Mouse (Mus musculus) lung, adult 2 months (tissue): ENCODE measurements at regions not wholly inside any gene's neighbourhood (a gene's known extent, or its start where the extent isn't known, plus 50 kb on each side); places are given as distances from the start of the nearest gene placed in this dataset.
"Not testable (repeated sequence)": the region's sequence is repeated elsewhere in the genome, so short reads cannot be mapped to it uniquely, and the experiment has no call there.

Source experiments
- DNase-seq: peaks from one replicate; pipeline ENCODE4 v3.0.0; 2022
- H3K4me1 ChIP-seq: fragments of 200-500 bp; 2 replicates; pipeline ENCODE4 v1.6.1; 2011; ENCODE audit warnings: low read length; ENCODE audit not compliant: control insufficient read depth, insufficient read depth
- H3K4me3 ChIP-seq: fragments of 200-500 bp; replicated peaks from 2 replicates; pipeline ENCODE3; 2011; ENCODE audit warnings: low read depth, mild to moderate bottlenecking, control low read depth, low read length; ENCODE audit errors: extremely low read depth
- CTCF ChIP-seq: fragments of 200-500 bp; IDR thresholded peaks from 2 replicates; pipeline ENCODE4 v1.5.1; 2011; ENCODE audit warnings: mild to moderate bottlenecking, low read length, control low read depth; ENCODE audit not compliant: insufficient read depth
- POLR2A ChIP-seq: fragments of 200-500 bp; IDR thresholded peaks from 2 replicates; pipeline ENCODE4 v1.6.1; 2011; ENCODE audit warnings: low read depth, mild to moderate bottlenecking, control low read depth, low read length, borderline replicate concordance; ENCODE audit errors: extremely low read depth
- WGBS: fragments of 180-500 bp; shearing (Covaris S2); methylation state at CpG from one replicate; pipeline ENCODE4 v1.1.7; 2018; 5-methylcytosine and 5-hydroxymethylcytosine counted together

DNA sequence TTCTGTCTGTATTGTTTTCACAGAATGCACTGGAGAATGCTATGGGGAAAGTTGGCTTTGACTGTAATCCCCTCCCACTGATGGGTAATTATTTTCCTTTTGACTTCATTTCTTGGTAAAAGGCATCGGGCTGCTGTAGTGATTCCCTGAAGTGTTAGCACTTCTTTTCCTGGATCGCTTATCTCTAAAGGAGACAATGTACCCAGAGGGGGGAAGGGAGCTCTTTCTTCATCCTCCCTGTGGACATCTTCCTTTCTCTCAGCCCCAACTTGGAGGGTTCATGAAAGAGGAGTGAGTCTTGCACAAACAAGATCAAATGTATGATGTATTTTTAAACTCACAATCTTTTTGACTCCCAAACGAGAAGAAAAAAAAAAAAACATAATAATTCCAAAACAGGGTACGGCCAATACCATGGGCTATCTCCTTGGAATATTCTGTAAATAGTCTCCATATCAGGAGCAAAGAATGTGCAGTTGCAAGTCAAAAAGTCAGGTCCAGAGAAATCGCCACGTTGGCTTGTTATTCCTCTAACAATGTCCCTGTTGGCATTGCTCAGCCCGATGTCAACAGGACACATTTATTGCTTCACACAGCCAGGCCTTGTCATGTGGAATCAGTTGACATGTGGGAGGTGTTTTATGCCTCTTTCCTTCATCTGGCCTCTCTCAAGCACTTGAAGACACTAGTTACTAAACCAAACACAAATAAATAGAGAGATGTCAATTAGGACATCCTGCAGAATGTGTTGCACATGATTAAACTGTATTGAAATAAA is 134.1 kb downstream of the Rdh14 start:
- TF ChIP-seq POLR2A (no peak), CTCF (no peak)
- Histone ChIP-seq H3K4me3 (no peak overlapping the region), H3K4me1 (no peaks in the 10 kb centered on the region)
- WGBS, result 32% methylated on average over 7 of the region's 7 CpGs
- no peak for DNase-seq

DNA sequence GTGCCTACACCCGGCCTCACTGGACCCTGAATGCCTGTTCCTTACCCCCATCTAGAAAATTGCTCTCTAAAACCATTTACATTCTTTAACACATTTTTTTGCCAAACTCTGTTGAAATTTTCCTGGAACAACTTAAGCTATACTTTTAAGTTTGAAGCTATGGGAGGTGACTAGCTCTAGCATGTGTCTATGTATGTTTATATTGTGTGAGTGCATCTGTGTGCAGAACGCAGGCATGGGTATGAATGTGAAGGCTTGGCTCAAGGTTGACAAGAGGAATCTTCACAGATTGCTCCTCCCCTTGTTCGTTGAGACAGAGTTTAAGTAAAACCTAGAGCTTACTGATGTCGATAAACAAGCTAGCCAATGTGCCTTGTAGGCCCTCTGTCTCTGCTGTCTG is 135.4 kb downstream of the Rdh14 start:
- Histone ChIP-seq H3K4me3 (no peak overlapping the region), H3K4me1 (no peaks in the 10 kb centered on the region)
- no peak for TF ChIP-seq CTCF
- 71% methylated on average over 4 of the region's 4 CpGs for WGBS
- no peak for DNase-seq

DNA sequence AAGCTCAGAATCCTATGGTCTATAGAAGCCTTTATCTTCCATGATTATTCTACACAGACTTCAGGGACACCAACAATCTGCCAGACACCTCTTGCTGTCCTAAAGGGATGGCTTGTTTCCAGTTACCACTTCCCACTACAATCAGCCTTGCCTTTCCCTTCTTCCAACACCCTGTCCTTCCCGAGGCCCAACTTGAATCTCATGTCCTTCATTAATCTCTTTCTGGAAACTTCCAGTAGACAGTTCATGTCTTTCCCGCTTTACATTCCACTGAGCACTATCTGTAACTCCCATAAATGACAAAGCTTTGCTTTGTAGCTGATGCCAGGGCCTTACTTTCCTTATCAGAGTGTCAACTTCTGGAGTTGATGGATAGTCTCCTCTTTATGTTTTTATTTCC is 138.5 kb downstream of the Rdh14 start:
- Histone ChIP-seq H3K4me1 (no peaks in the 10 kb centered on the region), H3K4me3 (no peak overlapping the region)
- DNase-seq, result no peak
- TF ChIP-seq CTCF (no peak), POLR2A (no peak)
- 54% methylated on average over 2 of the region's 2 CpGs for WGBS

DNA sequence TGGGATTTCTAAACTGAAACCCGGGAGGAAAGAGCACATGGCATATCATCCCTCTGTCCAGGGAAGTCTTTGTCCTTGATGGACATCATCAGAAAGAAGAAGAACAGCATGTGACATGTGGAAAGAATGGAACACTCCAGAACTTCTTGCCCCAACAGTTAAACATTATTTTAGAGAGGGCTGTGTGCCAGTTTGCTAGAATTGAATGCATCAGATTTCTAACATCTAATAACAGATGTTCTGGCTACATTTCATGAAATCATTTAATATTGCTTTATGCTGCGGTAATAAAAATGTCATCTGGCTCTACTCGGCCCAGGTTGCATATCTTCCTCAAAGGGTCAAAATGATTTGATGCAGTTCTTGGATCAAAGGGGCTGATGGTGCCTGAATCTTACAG is 140.4 kb downstream of the Rdh14 start:
- TF ChIP-seq POLR2A (no peak), CTCF (no peak)
- no peak for DNase-seq
- Histone ChIP-seq H3K4me1 (no peaks in the 10 kb centered on the region), H3K4me3 (no peak overlapping the region)
- 66% methylated on average over 3 of the region's 3 CpGs for WGBS

DNA sequence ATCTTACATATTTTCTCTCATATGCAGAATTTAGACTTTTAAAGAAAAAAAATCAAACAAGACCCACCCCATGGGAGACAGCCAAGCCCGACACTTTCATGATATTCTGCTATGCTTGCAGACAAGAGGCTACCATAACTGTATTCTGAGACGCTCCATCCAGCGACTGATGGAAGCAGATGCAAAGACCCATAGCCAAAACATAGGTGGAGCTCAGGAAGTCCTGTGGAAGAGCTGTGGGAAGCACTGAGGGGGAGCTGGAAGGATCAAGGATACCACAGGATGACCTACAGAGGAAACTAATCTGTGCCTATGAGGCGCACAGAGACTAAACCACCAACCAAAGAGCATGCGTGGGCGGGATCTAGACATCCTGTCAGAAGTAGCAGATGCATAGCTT is 143.4 kb downstream of the Rdh14 start:
- Histone ChIP-seq H3K4me1 (no peaks in the 10 kb centered on the region), H3K4me3 (no peak overlapping the region)
- 74% methylated on average over 6 of the region's 6 CpGs for WGBS
- DNase-seq, result no peak
- no peak for TF ChIP-seq POLR2A

DNA sequence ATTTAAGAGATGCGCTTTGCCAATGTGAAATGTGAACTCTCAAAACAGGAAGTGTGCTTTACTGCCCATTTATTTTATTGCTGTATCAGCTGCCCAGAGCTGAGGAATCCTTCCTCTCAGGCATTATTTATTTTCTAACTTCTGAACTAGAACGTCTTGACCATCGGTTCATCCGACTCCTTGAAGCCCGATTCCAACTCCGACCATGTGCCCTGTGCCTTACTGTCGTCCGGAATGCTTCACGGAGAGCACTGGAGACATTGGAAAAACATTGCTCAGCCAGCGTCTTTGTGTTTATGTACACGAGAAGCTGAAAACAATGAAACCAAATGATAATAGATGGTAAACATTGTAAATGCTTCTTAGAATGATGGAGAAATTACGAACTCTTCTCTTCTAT is 145.7 kb downstream of the Rdh14 start:
- no peak for DNase-seq
- TF ChIP-seq CTCF (no peak), POLR2A (no peak)
- Histone ChIP-seq H3K4me1 (no peaks in the 10 kb centered on the region), H3K4me3 (no peak overlapping the region)
- 51% methylated on average over 12 of the region's 12 CpGs for WGBS

DNA sequence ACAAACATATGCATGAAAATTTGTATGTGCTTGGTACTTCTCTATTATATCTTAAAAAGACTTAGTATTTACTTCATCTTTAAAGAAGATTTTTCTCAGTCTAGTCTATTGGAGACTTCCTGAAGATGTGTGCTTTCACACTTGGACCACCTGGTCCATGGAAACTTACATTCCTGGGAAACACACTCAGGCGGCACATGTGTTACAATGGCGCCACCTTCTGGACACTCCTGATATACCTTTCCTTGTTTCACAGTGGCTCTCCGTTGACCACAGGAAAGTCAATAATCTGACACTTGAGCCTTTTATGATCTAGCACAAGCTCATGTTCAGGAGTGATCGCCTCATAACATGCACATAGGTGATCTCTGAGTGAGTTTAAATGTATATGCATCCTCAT is 146.5 kb downstream of the Rdh14 start:
- Histone ChIP-seq H3K4me3 (no peak overlapping the region), H3K4me1 (no peaks in the 10 kb centered on the region)
- peak; percentile 37 for DNase-seq
- TF ChIP-seq CTCF (peak; percentile 60), POLR2A (no peak)
- WGBS, result 3% methylated on average over 4 of the region's 4 CpGs

DNA sequence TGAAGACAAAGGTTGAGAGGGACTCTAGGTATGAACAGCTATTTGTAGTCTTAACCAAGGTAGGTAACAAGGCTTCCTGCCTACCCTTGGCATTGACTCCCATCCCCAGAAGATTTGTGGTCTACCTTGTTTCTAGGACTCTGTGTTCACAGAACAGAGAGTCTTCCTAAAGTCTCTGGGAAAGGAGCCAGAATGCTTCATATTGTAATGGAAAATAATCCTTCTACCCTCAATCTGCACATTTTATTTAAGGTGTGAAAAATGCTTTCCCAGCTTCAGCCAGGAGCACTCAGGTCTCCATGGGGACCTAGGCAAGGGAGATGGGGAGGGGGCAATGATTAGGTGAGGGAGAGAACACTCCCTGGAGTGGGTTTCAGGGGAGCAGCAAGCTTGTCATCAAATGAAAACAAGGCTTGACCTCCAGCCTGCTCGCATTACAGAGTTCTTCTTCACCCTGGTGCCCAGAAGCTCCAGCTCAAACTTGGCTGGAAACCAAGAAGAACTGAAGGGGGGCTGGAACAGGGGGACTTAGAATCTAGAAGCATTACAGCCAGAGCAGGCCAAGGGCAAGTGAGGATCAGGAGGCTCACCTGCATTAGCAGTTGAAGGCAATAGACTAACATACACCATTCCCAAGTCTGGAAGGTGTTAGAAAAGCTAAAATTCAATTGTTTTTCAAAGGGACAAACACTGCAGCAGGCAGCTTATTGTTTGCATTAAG is 159.1 kb downstream of the Rdh14 start:
- no peak for DNase-seq
- no peaks in the 10 kb centered on the region for H3K4me1 ChIP-seq
- no peak overlapping the region for H3K4me3 ChIP-seq
- TF ChIP-seq POLR2A (no peak), CTCF (no peak)
- 19% methylated on average over 1 of the region's 1 CpGs for WGBS

DNA sequence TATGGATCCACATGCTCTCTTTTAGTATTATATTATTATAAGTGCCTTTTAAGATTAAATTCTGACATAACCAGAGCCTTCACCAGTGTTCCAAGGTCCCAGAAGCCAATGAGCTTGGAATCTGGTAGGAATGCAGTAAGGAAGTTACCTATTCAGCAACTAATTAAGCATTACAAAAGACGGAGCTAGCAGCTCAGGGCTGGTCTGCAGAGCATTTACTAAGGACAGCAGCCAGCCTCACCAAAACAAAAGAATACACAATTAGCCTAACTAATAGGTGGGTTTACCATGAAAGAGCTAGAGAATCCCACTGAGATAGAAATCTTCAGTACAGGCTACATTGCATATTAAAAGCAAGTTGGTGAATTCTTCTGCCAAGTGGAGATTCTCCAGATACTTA is 164.1 kb downstream of the Rdh14 start:
- not testable (repeated sequence) for H3K4me1 ChIP-seq, DNase-seq, H3K4me3 ChIP-seq
- WGBS, result 94% methylated on average over 1 of the region's 1 CpGs

DNA sequence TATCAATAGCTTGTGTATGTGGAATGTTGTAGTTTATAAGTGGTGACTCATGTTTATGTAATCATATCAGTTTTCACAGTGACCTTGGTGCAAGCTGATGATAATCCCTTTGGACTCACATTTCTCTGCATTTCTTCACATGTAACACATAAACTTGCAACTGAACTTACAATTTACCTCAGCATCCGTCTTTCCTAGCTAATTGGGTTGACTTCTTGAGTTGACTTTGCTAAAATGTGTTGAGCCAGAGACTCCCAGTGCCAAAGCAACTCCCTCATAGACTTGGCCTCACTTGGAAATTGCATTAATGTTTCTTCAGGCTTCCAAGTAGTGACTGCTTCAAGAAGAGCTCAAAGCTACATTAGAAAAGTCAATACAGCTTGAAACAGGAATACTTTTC is 172.4 kb downstream of the Rdh14 start:
- WGBS, result 22% methylated on average over 1 of the region's 1 CpGs
- no peak overlapping the region for H3K4me3 ChIP-seq
- no peak for DNase-seq
- TF ChIP-seq POLR2A (no peak), CTCF (no peak)
- no peaks in the 10 kb centered on the region for H3K4me1 ChIP-seq

DNA sequence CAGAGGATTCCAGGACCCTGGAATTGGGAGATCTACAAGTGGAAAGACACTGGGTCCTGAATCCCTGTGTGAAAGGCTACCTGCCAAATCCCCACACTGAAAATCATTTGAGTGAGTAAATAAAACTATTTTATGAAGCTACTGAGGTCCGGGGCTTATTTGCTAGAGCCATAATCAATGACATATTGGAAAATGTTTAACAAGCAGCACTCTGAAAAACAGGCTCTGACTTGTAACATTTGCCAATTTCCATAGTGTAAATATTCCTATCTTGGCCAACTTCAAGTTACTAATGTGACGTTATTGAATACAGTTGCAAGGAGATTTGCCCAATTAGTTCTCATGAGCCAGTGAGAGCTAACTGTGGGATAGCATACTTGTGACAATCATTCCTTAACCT is 177.3 kb downstream of the Rdh14 start:
- Histone ChIP-seq H3K4me3 (no peak overlapping the region), H3K4me1 (no peaks in the 10 kb centered on the region)
- TF ChIP-seq CTCF, result no peak
- no peak for TF ChIP-seq POLR2A
- DNase-seq, result no peak
- 64% methylated on average over 2 of the region's 2 CpGs for WGBS
